Mouse (Mus musculus) testis, adult 2 months (tissue): ENCODE results near the gene Gatad1. TPM values are rescaled to one million over a fixed set of nuclear protein-coding genes. Genes with fewer than 3 reads are reported as not detected.
"Not testable (repeated sequence)": the region's sequence is repeated elsewhere in the genome, so short reads cannot be mapped to it uniquely, and the experiment has no call there.

Experiments used
- H3K27ac ChIP-seq: fragments of 200-500 bp; 2 replicates; pipeline ENCODE4 v1.5.1; 2012; ENCODE audit warnings: low read depth, low read length; ENCODE audit not compliant: control insufficient read depth, insufficient read depth
- H3K27me3 ChIP-seq: fragments of 200-500 bp; 2 replicates; pipeline ENCODE4 v1.6.1; 2012; ENCODE audit warnings: mild to moderate bottlenecking, low read length, moderate library complexity; ENCODE audit not compliant: control insufficient read depth, insufficient read depth
- H3K36me3 ChIP-seq: fragments of 200-500 bp; 2 replicates; pipeline ENCODE4 v1.6.1; 2012; ENCODE audit warnings: mild to moderate bottlenecking, low read length; ENCODE audit not compliant: control insufficient read depth, insufficient read depth
- H3K4me1 ChIP-seq: fragments of 200-500 bp; 2 replicates; pipeline ENCODE4 v1.6.1; 2012; ENCODE audit warnings: low read length; ENCODE audit not compliant: control insufficient read depth, insufficient read depth
- H3K4me3 ChIP-seq: fragments of 200-500 bp; 2 replicates; pipeline ENCODE4 v1.5.1; 2012; ENCODE audit warnings: low read depth, mild to moderate bottlenecking, low read length, moderate library complexity, mixed read lengths; ENCODE audit not compliant: control insufficient read depth
- CTCF ChIP-seq: fragments of 200-500 bp; IDR thresholded peaks from 2 replicates; pipeline ENCODE4 v1.5.1; 2012; ENCODE audit warnings: low read depth, mild to moderate bottlenecking, inconsistent platforms, low read length, moderate library complexity; ENCODE audit not compliant: control insufficient read depth, insufficient read depth, insufficient replicate concordance
- POLR2A ChIP-seq: fragments of 200-500 bp; IDR thresholded peaks from 2 replicates; pipeline ENCODE4 v1.6.1; 2012; ENCODE audit warnings: low read depth, mild to moderate bottlenecking, inconsistent platforms, low read length, moderate library complexity; ENCODE audit not compliant: control insufficient read depth
- polyA plus RNA-seq: library from polyadenylated mRNA; depleted of rRNA; stranded (reverse); fragments of >200 nt; gene quantifications from 2 replicates; pipeline ENCODE4 v1.2.3, GENCODE M21; 2012

The Gatad1 gene
- polyA plus RNA-seq, 1 experiment, result 121 TPM

DNA sequence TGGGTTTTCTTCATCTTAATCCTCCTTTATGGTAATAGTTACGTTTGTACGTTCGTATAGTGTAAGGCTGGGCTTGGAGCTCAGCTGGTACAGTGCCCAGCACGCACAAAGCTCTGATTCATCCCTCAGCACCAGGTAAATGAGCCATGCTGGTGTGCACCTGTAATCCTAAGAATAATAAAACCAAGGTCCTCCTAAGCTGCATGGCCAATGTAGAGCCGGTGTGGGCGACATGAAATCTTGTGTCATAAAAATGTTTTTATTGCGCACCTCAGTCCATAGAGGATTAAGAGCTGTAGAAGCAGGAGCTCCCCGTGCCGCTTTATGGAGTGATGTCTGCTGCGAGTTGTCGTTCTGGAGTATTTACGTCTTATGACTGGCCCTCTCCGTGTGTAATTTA lies 23.7 kb downstream of the Gatad1 start:
- no peaks in the 10 kb centered on the region for H3K27me3 ChIP-seq
- H3K4me3 ChIP-seq, result no peak overlapping the region
- no peak overlapping the region for H3K27ac ChIP-seq
- H3K4me1 ChIP-seq, result no peaks in the 10 kb centered on the region
- no peak for TF ChIP-seq POLR2A
- TF ChIP-seq CTCF, result no peak
- 0 out of 2 replicates have a peak, but pooled peaks cover 2% of the 10 kb centered on the region for H3K36me3 ChIP-seq

DNA sequence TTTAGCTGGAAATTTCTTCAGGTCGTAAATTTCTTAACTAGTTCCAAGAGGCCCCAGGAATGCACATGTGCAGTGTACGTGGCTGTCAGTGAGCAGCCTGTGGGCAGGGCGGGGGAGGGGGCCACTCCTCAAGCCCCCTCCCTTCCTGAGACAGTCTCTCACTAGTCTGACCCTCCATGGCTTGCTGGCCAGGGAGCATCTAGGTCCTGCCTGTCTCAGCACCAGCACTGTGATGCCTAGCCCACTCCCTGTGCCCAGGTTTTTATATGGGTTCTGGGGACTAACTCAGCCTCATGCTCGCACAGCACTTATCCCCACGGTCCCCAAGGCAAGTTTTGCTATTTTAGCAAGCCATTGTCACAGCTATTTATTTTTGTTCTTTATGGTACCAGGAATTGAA lies 24.7 kb downstream of the Gatad1 start:
- H3K4me3 ChIP-seq, result no peak overlapping the region
- TF ChIP-seq CTCF (no peak), POLR2A (no peak)
- 0 out of 2 replicates have a peak, but pooled peaks cover 2% of the 10 kb centered on the region for H3K36me3 ChIP-seq
- no peak overlapping the region for H3K27ac ChIP-seq
- H3K4me1 ChIP-seq, result no peaks in the 10 kb centered on the region
- H3K27me3 ChIP-seq, result no peaks in the 10 kb centered on the region

DNA sequence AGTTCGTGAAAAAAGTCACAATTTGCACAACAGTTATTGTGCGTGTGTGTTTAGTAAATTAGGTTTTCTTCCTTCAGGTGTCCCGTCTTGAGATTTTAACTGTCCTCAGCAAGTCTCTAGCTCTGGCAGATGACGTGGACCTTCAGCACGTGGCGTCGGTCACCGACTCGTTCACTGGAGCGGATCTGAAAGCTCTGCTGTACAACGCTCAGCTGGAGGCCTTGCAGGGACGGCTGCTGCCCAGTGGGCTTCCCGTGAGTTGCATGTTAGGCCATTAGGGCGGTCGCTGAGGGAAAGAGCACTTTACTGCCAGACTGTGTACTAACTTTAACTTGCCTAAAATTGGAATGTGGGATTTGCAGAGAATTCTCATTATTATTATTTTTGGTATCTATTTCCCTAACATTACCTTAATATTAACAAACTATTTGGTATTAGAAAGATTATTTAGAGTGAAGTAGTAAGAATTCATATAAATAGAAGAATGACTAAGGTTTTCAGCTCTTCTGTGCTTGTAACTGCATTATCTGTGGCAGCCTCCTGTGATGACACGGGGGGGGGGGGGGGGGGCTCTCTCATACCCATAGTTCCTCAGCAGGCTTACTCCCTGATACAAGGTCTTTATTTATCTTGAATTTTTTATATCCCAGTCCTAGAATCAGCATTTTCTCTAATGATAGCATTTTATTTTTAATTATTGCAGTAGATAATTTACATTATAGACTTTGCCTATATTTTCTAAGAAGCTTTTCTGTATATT lies 25.3 kb downstream of the Gatad1 start:
- Histone ChIP-seq H3K27me3 (no peaks in the 10 kb centered on the region), H3K4me3 (no peak overlapping the region), H3K4me1 (no peaks in the 10 kb centered on the region), H3K27ac (no peak overlapping the region), H3K36me3 (0 out of 2 replicates have a peak, but pooled peaks cover 2% of the 10 kb centered on the region)
- TF ChIP-seq POLR2A, result no peak
- TF ChIP-seq CTCF, result no peak

DNA sequence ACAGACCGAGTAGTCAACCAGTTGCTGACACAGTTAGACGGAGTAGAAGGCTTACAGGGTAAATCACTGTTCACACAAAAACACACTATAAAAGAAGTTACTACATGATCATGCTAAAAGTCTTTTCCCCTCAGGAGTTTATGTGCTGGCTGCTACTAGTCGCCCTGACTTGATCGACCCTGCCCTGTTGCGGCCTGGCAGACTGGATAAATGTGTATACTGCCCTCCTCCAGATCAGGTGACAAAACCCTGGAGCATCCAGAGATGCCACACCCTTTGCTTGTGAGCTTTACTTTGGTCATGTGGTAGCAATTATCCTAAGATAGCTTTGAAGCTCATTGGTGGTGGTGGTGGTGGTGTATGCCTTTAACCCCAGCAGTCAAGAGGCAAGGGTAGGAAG lies 26.9 kb downstream of the Gatad1 start:
- H3K27ac ChIP-seq, result no peak overlapping the region
- no peaks in the 10 kb centered on the region for H3K36me3 ChIP-seq
- no peaks in the 10 kb centered on the region for H3K27me3 ChIP-seq
- H3K4me3 ChIP-seq, result no peak overlapping the region
- no peaks in the 10 kb centered on the region for H3K4me1 ChIP-seq
- TF ChIP-seq POLR2A (no peak), CTCF (no peak)

DNA sequence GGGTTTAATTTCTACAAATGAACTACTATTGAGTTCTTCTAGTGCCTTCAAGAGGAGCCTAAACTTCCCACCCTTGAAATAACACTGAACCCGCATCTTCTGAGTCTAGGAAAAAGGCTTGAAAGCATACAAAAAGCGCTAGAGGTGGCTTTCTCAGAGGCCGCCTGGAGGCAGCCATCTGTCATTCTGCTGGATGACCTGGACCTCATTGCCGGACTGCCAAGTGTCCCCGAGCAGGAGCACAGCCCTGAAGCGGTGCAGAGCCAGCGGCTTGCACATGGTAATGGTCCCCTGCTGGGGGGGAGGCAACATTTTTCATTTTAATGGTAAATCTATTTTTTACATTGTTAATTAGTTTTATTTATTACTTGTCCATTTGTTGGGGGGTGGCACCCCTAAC lies 36.5 kb downstream of the Gatad1 start:
- Histone ChIP-seq H3K4me3 (no peak overlapping the region), H3K27ac (no peak overlapping the region), H3K36me3 (no peaks in the 10 kb centered on the region), H3K27me3 (no peaks in the 10 kb centered on the region), H3K4me1 (no peaks in the 10 kb centered on the region)
- TF ChIP-seq CTCF (no peak), POLR2A (no peak)

DNA sequence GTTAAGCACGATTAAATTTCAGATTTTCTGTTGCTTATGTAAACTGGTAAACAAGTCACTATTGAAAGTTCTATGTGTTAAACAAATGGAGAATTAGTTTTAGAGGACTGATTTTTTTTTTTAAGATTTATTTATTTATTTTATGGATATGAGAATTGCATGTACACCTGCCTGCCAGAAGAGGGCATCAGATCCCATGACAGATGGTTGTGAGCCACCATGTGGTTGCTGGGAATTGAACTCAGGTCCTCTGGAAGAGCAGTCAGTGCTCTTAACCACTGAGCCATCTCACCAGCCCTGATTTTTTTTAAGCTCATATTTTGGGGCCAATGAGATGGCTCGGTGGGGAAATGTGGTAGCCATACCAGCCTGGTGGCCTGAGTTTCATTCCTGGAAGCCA lies 45.1 kb downstream of the Gatad1 start:
- H3K27ac ChIP-seq, H3K27me3 ChIP-seq, H3K36me3 ChIP-seq, H3K4me1 ChIP-seq, H3K4me3 ChIP-seq: not testable (repeated sequence)

DNA sequence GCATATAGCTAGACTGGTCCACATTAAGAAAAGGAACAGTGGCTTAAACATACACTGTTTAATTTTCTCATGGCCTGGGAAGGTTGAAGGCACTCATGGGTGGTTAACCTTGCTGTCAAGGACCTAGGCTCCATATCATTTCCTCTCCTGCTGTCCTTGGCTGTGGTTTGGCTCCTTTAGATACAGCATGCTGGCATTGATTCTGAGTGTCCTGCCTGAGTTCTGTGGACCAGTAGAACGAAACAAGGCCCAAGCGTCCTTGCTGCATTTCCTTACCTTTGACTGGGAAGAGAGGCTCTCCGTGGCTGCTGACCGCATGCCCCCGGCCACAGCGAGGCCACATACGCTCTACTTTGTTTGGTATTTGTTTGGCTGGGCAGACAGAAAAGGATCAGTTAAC lies 47.7 kb downstream of the Gatad1 start:
- H3K36me3 ChIP-seq, result no peaks in the 10 kb centered on the region
- no peaks in the 10 kb centered on the region for H3K27me3 ChIP-seq
- no peak overlapping the region for H3K4me3 ChIP-seq
- H3K4me1 ChIP-seq, result no peaks in the 10 kb centered on the region
- no peak overlapping the region for H3K27ac ChIP-seq
- TF ChIP-seq CTCF (no peak), POLR2A (no peak)

DNA sequence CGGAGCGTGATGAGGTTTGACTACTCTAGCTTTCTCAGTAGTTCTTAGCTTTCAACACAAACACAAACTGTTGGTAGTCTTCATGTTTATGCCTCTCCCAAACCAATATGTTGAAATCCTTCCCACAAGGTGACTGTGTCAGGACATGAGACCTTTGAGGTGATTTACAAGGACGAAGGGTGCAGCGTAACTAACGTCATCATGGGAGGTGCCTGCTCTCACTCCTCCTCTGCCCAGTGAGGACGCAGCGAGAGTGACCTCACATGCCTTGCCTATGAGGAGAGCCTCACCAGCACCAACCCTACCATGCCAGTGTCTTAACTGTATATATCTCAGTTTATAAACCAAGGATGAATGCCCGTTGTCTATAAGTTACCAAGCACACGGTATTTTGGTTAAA lies 49.9 kb downstream of the Gatad1 start:
- Histone ChIP-seq H3K4me1 (no peaks in the 10 kb centered on the region), H3K36me3 (no peaks in the 10 kb centered on the region), H3K4me3 (no peak overlapping the region), H3K27me3 (no peaks in the 10 kb centered on the region), H3K27ac (no peak overlapping the region)
- TF ChIP-seq POLR2A, result no peak
- no peak for TF ChIP-seq CTCF
